Mouse (Mus musculus) midbrain, embryonic 12.5 days (tissue): Measurements from ENCODE around the gene Nrl. TPM values are rescaled to one million over a fixed set of nuclear protein-coding genes. Genes with fewer than 3 reads are reported as not detected.

Experiments used
- ATAC-seq: fragments of 200-750 bp; cut with Nextera tagmentation; 2 replicates; pipeline ENCODE4 v1.8.0; 2017; ENCODE audit warnings: low read depth, moderate TSS enrichment, moderate library complexity; ENCODE audit not compliant: low FRiP score
- H3K27ac ChIP-seq: fragments of 300-500 bp; sonication (generic); replicated peaks from 2 replicates; pipeline ENCODE4 v1.5.1; 2016; ENCODE audit warnings: mild to moderate bottlenecking
- H3K27me3 ChIP-seq: fragments of 300-500 bp; sonication (generic); 2 replicates; pipeline ENCODE4 v1.6.1; 2016; ENCODE audit warnings: mild to moderate bottlenecking
- H3K36me3 ChIP-seq: fragments of 300-500 bp; sonication (generic); 2 replicates; pipeline ENCODE4 v1.6.1; 2016
- H3K4me1 ChIP-seq: fragments of 300-500 bp; sonication (generic); 2 replicates; pipeline ENCODE4 v1.6.1; 2016
- H3K4me2 ChIP-seq: fragments of 300-500 bp; sonication (generic); replicated peaks from 2 replicates; pipeline ENCODE4 v1.6.1; 2016; ENCODE audit warnings: mild to moderate bottlenecking, moderate library complexity
- H3K4me3 ChIP-seq: fragments of 300-500 bp; sonication (generic); 2 replicates; pipeline ENCODE4 v1.5.1; 2016; ENCODE audit warnings: mild to moderate bottlenecking
- H3K9ac ChIP-seq: fragments of 300-500 bp; sonication (generic); replicated peaks from 2 replicates; pipeline ENCODE4 v1.6.1; 2016; ENCODE audit warnings: mild to moderate bottlenecking, moderate library complexity
- H3K9me3 ChIP-seq: fragments of 300-500 bp; sonication (generic); 2 replicates; pipeline ENCODE4 v1.6.1; 2016; ENCODE audit warnings: mild to moderate bottlenecking
- WGBS: fragments of 180-500 bp; shearing (Covaris S2); methylation state at CpG from one replicate; pipeline ENCODE4 v1.1.7; 2016; 5-methylcytosine and 5-hydroxymethylcytosine counted together
- polyA plus RNA-seq: library from polyadenylated mRNA; unstranded; fragments of >200 nt; fragmentation: Nextera tagmentation; extraction: Ambion mirVana; gene quantifications from 2 replicates; pipeline ENCODE4 v1.2.1, GENCODE M21; 2016

Gene Nrl
- polyA plus RNA-seq, 1 experiment from 2014 or later = not detected

DNA sequence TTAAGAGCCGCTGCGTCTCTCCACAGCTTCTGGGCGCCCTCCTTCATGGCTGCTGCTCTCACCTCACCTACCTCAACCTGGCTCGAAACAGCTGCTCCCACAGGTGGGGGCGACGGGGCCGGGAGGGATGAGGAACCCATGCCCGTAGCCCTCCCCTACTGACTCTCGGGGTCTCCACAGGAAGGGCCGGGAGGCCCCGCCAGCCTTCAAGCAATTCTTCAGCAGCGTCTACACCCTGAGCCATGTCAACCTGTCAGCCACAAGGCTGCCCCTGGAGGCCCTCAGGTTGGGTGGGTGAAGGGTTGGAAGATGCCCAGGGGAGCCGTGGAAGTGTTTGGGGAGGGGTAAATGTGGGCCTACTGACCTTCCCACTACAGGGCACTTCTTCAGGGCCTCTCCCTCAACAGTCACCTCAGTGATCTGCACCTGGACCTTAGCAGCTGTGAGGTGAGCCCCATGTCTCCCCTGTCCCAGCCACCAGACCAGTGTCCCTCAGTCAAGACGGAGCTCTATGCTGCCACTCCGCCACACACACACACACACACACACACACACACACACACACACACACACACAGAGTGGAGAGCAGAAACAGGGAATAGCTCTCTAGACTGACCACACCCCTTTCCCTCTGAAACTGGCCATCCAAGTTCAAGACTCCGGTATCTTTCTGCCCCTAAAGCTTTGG is 27.9 kb downstream of the Nrl start:
- H3K9ac ChIP-seq = no peak overlapping the region
- H3K36me3 ChIP-seq = peaks cover 63% of the 10 kb centered on the region
- H3K27me3 ChIP-seq = no peaks in the 10 kb centered on the region
- no peak overlapping the region for H3K4me2 ChIP-seq
- peaks cover 13% of the 10 kb centered on the region for H3K4me1 ChIP-seq
- no peak overlapping the region for H3K4me3 ChIP-seq
- no peak overlapping the region for H3K27ac ChIP-seq
- no peaks in the 10 kb centered on the region for H3K9me3 ChIP-seq
- ATAC-seq = peak; percentile 35
- 75% methylated on average over 16 of the region's 16 CpGs for WGBS

- no peaks in the 10 kb centered on the region for H3K9me3 ChIP-seq
- no peaks in the 10 kb centered on the region for H3K27me3 ChIP-seq
- no peak overlapping the region for H3K27ac ChIP-seq
- H3K4me2 ChIP-seq = no peak overlapping the region
- no peak overlapping the region for H3K9ac ChIP-seq
- H3K4me1 ChIP-seq = peaks cover 17% of the 10 kb centered on the region
- H3K36me3 ChIP-seq = peaks cover 54% of the 10 kb centered on the region
- no peak for ATAC-seq
- WGBS = 76% methylated on average over 20 of the region's 20 CpGs
- H3K4me3 ChIP-seq = no peak overlapping the region
Measured at GRCm38 (mm10) chr14:55495509-55496240, 29.1 kb downstream of the Nrl start.

GRCm38 (mm10) chr14:55492103-55492502 is 32.7 kb downstream of the Nrl start:
- no peaks in the 10 kb centered on the region for H3K9me3 ChIP-seq
- H3K4me3 ChIP-seq = peak overlapping the region; percentile 88
- 0 out of 2 replicates have a peak overlapping the region, but pooled peaks have one; percentile 92 for H3K9ac ChIP-seq
- H3K27ac ChIP-seq = peak overlapping the region; percentile 91
- H3K27me3 ChIP-seq = no peaks in the 10 kb centered on the region
- no peak for ATAC-seq
- peak overlapping the region; percentile 78 for H3K4me2 ChIP-seq
- H3K36me3 ChIP-seq = peaks cover 30% of the 10 kb centered on the region
- H3K4me1 ChIP-seq = peaks cover 20% of the 10 kb centered on the region
- 56% methylated on average over 3 of the region's 3 CpGs for WGBS

DNA sequence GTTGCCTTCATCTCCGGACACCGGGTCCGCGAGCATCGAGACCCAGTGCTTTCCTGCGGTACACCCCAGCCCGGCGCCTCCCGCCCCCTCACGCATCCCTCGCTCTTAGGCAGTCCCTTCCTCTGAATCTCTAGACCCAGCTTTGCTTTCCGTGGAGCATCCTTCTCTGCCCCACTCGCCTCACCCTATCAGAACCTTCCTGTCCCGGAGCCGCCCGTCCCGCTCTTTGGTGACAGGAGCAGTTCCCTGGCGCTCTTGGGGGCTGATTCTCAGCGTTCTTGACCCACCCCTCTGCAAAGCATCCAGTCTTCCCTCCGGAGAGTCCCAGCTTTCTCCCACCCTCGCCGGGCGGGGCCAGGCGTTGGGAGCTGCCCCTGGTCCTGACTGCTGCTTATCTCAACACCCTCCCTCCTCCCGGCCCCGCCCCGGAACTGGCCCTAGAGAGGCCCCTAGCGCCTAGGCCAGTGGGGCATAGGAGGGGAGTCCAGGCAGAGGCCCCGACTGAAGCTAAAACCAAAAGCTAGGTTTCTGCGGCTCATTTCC is 33.4 kb downstream of the Nrl start:
- ATAC-seq = peak; percentile 72
- H3K9ac ChIP-seq = peak overlapping the region; percentile 92
- no peaks in the 10 kb centered on the region for H3K9me3 ChIP-seq
- peak overlapping the region; percentile 88 for H3K4me3 ChIP-seq
- peaks cover 20% of the 10 kb centered on the region for H3K4me1 ChIP-seq
- peak overlapping the region; percentile 91 for H3K27ac ChIP-seq
- H3K4me2 ChIP-seq = peak overlapping the region; percentile 78
- H3K36me3 ChIP-seq = peaks cover 30% of the 10 kb centered on the region
- no peaks in the 10 kb centered on the region for H3K27me3 ChIP-seq
- under 1% methylated on average over 30 of the region's 30 CpGs for WGBS

GRCm38 (mm10) chr14:55490361-55491201 is 34.2 kb downstream of the Nrl start, which contains the start of gene Carmil3:
Gene Carmil3 (plus strand): TSS chr14:55490651.
- Histone ChIP-seq H3K9ac (peak within 1 kb of the TSS; percentile 92), H3K9me3 (no peaks in the 10 kb centered on the region), H3K27me3 (no peaks in the 10 kb centered on the region), H3K36me3 (peaks cover 25% of the 10 kb centered on the region; the same call in 1 of the 2 replicates), H3K4me2 (peak within 1 kb of the TSS; percentile 78), H3K4me3 (peak within 1 kb of the TSS; percentile 88), H3K4me1 (peaks cover 20% of the 10 kb centered on the region), H3K27ac (peak within 1 kb of the TSS; percentile 91)
- under 1% methylated on average over 65 of the region's 68 CpGs for WGBS
- peak; percentile 92 for ATAC-seq

GRCm38 (mm10) chr14:55486836-55487235 is 37.9 kb downstream of the Nrl start:
- H3K4me2 ChIP-seq = no peak overlapping the region
- H3K4me1 ChIP-seq = peaks cover 10% of the 10 kb centered on the region
- WGBS = 94% methylated on average over 8 of the region's 8 CpGs

GRCm38 (mm10) chr14:55484430-55485085 is 40.2 kb downstream of the Nrl start:
- no peak overlapping the region for H3K27ac ChIP-seq
- no peak overlapping the region for H3K4me3 ChIP-seq
- ATAC-seq = no peak
- H3K4me2 ChIP-seq = no peak overlapping the region
- H3K9me3 ChIP-seq = no peaks in the 10 kb centered on the region
- H3K27me3 ChIP-seq = no peaks in the 10 kb centered on the region
- WGBS = 86% methylated on average over 5 of the region's 5 CpGs
- no peaks in the 10 kb centered on the region for H3K4me1 ChIP-seq
- no peak overlapping the region for H3K9ac ChIP-seq
- no peaks in the 10 kb centered on the region for H3K36me3 ChIP-seq

More at GRCm38 (mm10) chr14:55486836-55487235, 37.9 kb downstream of the Nrl start:
- H3K9me3 ChIP-seq = no peaks in the 10 kb centered on the region
- no peak overlapping the region for H3K9ac ChIP-seq
- no peak overlapping the region for H3K27ac ChIP-seq
- no peak overlapping the region for H3K4me3 ChIP-seq
- H3K27me3 ChIP-seq = no peaks in the 10 kb centered on the region
- ATAC-seq = no peak
- no peaks in the 10 kb centered on the region for H3K36me3 ChIP-seq

DNA sequence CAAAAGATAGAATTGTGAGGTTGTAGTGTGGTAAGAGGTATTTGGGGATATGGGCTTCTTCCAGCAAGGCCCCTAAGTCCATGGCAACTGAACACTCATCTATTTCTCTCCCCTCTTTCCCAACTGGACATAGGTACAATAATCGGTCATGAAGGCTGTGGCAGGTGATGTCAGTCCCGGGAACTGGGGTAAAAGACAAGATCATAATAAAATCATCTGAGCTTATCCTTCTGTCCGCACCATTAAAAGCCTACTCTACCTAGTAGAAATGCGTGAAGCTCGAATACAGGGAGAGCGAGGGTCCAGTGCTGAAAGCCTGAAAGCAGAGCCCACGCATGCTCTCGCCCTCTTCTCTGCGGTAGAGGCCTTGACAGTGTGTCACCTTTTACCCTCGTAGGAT is 45.2 kb downstream of the Nrl start:
- Histone ChIP-seq H3K27ac (no peak overlapping the region), H3K4me2 (no peak overlapping the region), H3K9me3 (no peaks in the 10 kb centered on the region), H3K4me3 (no peak overlapping the region), H3K36me3 (no peaks in the 10 kb centered on the region), H3K9ac (no peak overlapping the region), H3K27me3 (no peaks in the 10 kb centered on the region), H3K4me1 (peaks cover 6% of the 10 kb centered on the region; the same call in 1 of the 2 replicates)
- ATAC-seq = no peak
- 90% methylated on average over 10 of the region's 10 CpGs for WGBS

- Histone ChIP-seq H3K4me3 (peak within 1 kb of the TSS; percentile 56), H3K36me3 (no peaks in the 10 kb centered on the region), H3K9me3 (no peaks in the 10 kb centered on the region), H3K4me1 (peaks cover 6% of the 10 kb centered on the region; the same call in 1 of the 2 replicates), H3K27me3 (no peaks in the 10 kb centered on the region), H3K9ac (peak within 1 kb of the TSS; percentile 60), H3K4me2 (peak within 1 kb of the TSS; percentile 61), H3K27ac (peak within 1 kb of the TSS; percentile 43; the same call in 1 of the 2 replicates)
- peak; percentile 97 for ATAC-seq
- 1% methylated on average over 38 of the region's 38 CpGs for WGBS
Measured at GRCm38 (mm10) chr14:55478651-55479599, 45.9 kb downstream of the Nrl start, which contains the start of gene Dhrs4. Gene Dhrs4 (plus strand): TSS chr14:55478758.

DNA sequence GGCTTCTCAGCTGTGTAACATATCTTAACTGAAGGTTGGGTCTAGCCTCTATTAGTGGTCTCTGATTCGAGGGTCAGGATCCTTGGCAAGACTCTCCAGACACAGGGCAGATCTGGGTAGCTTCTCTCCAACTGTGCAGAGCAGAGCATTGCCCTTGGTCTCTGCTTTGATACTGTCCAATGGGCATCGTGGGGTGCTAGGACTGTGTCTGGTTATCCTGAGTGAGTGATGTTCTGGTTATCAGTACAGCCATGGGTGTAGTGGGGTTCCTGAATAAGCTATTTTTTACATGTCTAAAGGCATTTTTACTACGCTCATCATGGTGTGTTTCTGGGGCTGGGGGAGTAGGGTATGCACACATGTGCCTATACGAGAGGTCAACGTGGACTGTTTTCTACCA is 47.0 kb downstream of the Nrl start:
- Histone ChIP-seq H3K27ac (no peak overlapping the region), H3K27me3 (no peaks in the 10 kb centered on the region), H3K4me1 (peaks cover 6% of the 10 kb centered on the region; the same call in 1 of the 2 replicates), H3K36me3 (no peaks in the 10 kb centered on the region), H3K4me2 (peak overlapping the region; percentile 61; the same call in 1 of the 2 replicates), H3K4me3 (no peak overlapping the region), H3K9ac (no peak overlapping the region), H3K9me3 (no peaks in the 10 kb centered on the region)
- no peak for ATAC-seq
- 92% methylated on average over 5 of the region's 5 CpGs for WGBS
